Mouse (Mus musculus) limb, embryonic 14.5 days (tissue): ENCODE results near the gene Ndel1. TPM values are rescaled to one million over a fixed set of nuclear protein-coding genes. Genes with fewer than 3 reads are reported as not detected.

Experiments
- ATAC-seq: fragments of 200-750 bp; cut with Nextera tagmentation; 2 replicates; pipeline ENCODE4 v1.8.0; 2017; ENCODE audit warnings: low read depth, moderate number of reproducible peaks, moderate TSS enrichment; ENCODE audit not compliant: low FRiP score
- DNase-seq: peaks from one replicate; pipeline ENCODE4 v3.0.0-alpha.2; 2015; ENCODE audit warnings: low spot score
- H3K27ac ChIP-seq: fragments of 300-500 bp; sonication (generic); replicated peaks from 2 replicates; pipeline ENCODE4 v1.5.1; 2014; ENCODE audit warnings: low read depth, mild to moderate bottlenecking, low read length, moderate library complexity, mixed read lengths
- H3K27me3 ChIP-seq: fragments of 300-500 bp; sonication (generic); 2 replicates; pipeline ENCODE4 v1.6.1; 2014; ENCODE audit warnings: low read length, mixed read lengths; ENCODE audit not compliant: control insufficient read depth, insufficient read depth
- H3K36me3 ChIP-seq: fragments of 300-500 bp; sonication (generic); 2 replicates; pipeline ENCODE4 v1.6.1; 2014; ENCODE audit warnings: mild to moderate bottlenecking, low read length, moderate library complexity, mixed read lengths; ENCODE audit not compliant: control insufficient read depth, insufficient read depth
- H3K4me1 ChIP-seq: fragments of 300-500 bp; sonication (generic); 2 replicates; pipeline ENCODE4 v1.6.1; 2014; ENCODE audit warnings: antibody characterized with exemption, low read length, mixed read lengths; ENCODE audit not compliant: control insufficient read depth, insufficient read depth
- H3K4me2 ChIP-seq: fragments of 300-500 bp; sonication (generic); replicated peaks from 2 replicates; pipeline ENCODE4 v1.6.1; 2014; ENCODE audit warnings: low read depth, mild to moderate bottlenecking, low read length, moderate library complexity; ENCODE audit not compliant: severe bottlenecking
- H3K4me3 ChIP-seq: fragments of 300-500 bp; sonication (generic); replicated peaks from 2 replicates; pipeline ENCODE4 v1.5.1; 2014; ENCODE audit warnings: low read length
- H3K9ac ChIP-seq: fragments of 300-500 bp; sonication (generic); 2 replicates; pipeline ENCODE4 v1.6.1; 2014; ENCODE audit warnings: mild to moderate bottlenecking, low read depth, low read length, moderate library complexity; ENCODE audit not compliant: severe bottlenecking
- H3K9me3 ChIP-seq: fragments of 300-500 bp; sonication (generic); 2 replicates; pipeline ENCODE4 v1.6.1; 2016; ENCODE audit warnings: low read length; ENCODE audit not compliant: control insufficient read depth
- POLR2A ChIP-seq: fragments of 200-500 bp; IDR thresholded peaks from 2 replicates; pipeline ENCODE4 v1.8.0; 2012; ENCODE audit warnings: inconsistent platforms, mild to moderate bottlenecking, moderate library complexity, borderline replicate concordance; ENCODE audit not compliant: insufficient read depth, insufficient read length; ENCODE audit errors: extremely low read depth
- WGBS: fragments of 180-500 bp; shearing (Covaris S2); extraction: QIAGEN DNeasy Blood & Tissue Kit; methylation state at CpG from one replicate; pipeline ENCODE4 v1.1.7; 2014; 5-methylcytosine and 5-hydroxymethylcytosine counted together
- polyA plus RNA-seq, 2 experiments: library from polyadenylated mRNA; depleted of rRNA in 1 of 2; stranded (reverse) in 1 of 2; unstranded in 1 of 2; fragments of >200 nt; fragmentation: Nextera tagmentation in 1 of 2; extraction: Ambion mirVana in 1 of 2; gene quantifications; 2 replicates each; pipeline versions ENCODE4 v1.2.1 to v1.2.3; 2012 to 2014

Gene Ndel1
- polyA plus RNA-seq, 2 experiments: 85.7 to 91.8 TPM

DNA sequence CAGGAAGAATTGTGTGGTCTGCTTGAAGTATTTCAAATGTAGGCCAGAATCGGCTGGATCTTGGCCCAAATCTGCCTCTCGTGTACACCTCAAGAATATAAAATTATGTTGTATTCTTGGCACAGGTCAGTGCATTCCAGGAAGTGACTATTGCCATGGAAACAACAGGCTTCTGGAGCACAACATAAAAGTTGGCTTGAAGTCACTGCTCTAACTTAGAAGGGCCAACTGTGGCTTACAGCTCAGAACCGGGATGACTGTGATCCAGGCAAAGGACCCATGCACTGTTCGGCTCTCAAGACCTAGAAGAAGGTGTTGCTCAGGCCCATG lies 34.8 kb upstream of the Ndel1 start:
- peaks cover 4% of the 10 kb centered on the region; the same call in 1 of the 2 replicates for H3K4me1 ChIP-seq
- H3K9ac ChIP-seq: no peak overlapping the region
- H3K4me2 ChIP-seq: no peak overlapping the region
- TF ChIP-seq POLR2A: no peak
- ATAC-seq (peak; percentile 39), DNase-seq (peak; percentile 90)
- no peaks in the 10 kb centered on the region for H3K9me3 ChIP-seq
- H3K27me3 ChIP-seq: no peaks in the 10 kb centered on the region
- 60% methylated on average over 4 of the region's 4 CpGs for WGBS
- peaks cover 39% of the 10 kb centered on the region for H3K36me3 ChIP-seq
- H3K27ac ChIP-seq: no peak overlapping the region
- H3K4me3 ChIP-seq: no peak overlapping the region

DNA sequence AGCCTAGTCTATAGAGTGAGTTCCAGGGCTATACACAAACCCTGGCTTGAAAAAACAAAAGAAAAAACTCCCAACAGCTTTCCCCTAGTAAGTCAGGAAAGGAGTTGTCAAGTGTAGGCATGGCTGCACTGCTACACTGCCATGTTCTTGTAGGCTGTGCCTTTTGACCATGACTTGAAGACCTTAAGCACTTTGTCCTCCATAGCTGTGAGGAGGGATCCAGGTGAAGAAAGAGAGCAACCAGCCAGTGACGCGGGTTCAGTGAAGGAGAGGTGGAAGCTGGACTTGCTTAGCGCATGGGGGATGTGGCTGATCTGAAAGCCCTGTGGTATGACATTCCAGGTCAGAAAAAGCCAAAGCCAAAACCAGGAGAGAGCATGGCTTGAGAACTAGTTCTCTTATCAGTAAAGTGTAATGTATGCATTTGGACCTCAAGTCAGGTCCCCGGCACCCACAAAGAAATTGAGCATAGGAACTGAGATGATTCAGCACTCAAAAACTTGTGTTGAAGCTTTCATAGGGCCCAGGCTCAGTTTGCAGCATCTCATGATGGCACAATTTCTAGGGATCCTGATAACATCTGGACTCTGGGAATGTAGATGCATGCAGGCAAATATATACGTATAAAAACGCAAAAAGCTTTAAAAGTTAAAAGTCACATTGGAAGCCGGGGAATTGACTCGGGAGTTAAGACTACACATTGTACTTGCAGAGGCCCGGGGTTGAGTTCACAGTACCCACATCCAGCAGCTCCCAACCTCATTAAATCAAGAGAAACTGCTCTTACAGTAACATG lies 34.2 kb upstream of the Ndel1 start:
- no peak for DNase-seq
- no peaks in the 10 kb centered on the region for H3K9me3 ChIP-seq
- peaks cover 39% of the 10 kb centered on the region for H3K36me3 ChIP-seq
- no peak for ATAC-seq
- no peak for TF ChIP-seq POLR2A
- H3K9ac ChIP-seq: no peak overlapping the region
- H3K4me1 ChIP-seq: peaks cover 4% of the 10 kb centered on the region; the same call in 1 of the 2 replicates
- H3K27me3 ChIP-seq: no peaks in the 10 kb centered on the region
- H3K4me3 ChIP-seq: no peak overlapping the region
- 82% methylated on average over 9 of the region's 9 CpGs for WGBS
- 0 out of 2 replicates have a peak overlapping the region, but pooled peaks have one; percentile 33 for H3K27ac ChIP-seq
- no peak overlapping the region for H3K4me2 ChIP-seq

DNA sequence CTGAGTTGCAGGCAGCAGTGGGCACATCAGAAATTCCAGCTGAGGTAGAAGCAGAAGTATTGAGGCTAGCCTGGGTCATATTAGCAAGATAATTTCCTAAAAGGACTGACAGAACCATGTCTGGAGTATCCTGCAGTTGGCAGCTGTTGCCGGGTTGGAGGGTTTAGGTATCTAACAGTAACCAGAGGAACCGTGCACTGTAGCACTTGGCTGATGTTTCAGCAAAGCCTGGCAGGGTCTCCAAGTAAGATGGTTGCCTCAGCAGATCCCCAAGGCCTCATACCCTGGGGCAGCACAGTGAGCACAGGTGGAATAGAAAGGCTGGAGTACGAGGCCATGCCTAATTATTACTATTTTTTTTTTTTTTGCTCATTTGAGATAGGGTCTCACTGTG lies 33.5 kb upstream of the Ndel1 start:
- WGBS: 85% methylated on average over 3 of the region's 3 CpGs
- Histone ChIP-seq H3K27me3 (no peaks in the 10 kb centered on the region), H3K9ac (no peak overlapping the region), H3K9me3 (no peaks in the 10 kb centered on the region), H3K27ac (0 out of 2 replicates have a peak overlapping the region, but pooled peaks have one; percentile 33), H3K4me2 (no peak overlapping the region), H3K4me3 (no peak overlapping the region), H3K36me3 (peaks cover 39% of the 10 kb centered on the region), H3K4me1 (peaks cover 4% of the 10 kb centered on the region; the same call in 1 of the 2 replicates)
- no peak for TF ChIP-seq POLR2A
- ATAC-seq (no peak), DNase-seq (no peak)

DNA sequence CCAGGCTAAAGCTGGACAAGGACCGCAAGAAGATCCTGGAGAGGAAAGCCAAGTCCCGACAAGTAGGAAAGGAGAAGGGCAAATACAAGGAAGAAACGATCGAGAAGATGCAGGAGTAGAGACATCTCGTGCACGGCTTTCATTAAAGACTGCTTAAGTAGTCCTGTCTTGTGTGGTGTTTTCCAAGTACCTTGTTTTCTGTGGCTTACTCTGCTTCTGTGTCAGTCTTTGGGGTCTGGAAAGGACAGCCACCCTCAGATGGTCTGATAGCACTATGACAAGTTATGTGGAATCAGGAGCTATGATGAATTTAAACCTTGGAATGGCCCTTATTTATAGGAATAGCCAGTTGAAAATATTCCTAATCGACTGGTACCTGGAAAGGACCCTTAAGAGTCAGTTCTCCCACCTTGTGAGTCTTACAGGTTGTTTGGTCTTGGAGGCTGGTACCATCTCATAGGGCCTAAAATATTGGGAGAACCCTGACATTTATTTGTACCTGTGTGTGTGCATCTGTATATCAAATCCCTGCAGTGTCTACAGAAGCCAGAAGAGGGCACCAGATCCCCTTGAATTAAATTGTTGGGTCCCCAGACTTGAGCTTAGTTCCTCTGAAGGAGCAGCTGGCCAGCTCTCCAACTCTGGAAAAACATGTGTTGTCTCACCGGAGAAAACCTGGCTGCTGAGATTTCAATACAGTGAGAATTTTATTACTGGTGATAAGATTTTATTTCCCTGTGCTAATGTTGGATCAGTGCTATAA lies 32.9 kb upstream of the Ndel1 start:
- WGBS: 80% methylated on average over 8 of the region's 8 CpGs
- 0 out of 2 replicates have a peak overlapping the region, but pooled peaks have one; percentile 33 for H3K27ac ChIP-seq
- no peaks in the 10 kb centered on the region for H3K27me3 ChIP-seq
- no peak overlapping the region for H3K9ac ChIP-seq
- peak; percentile 21; the same call in 1 of the 2 replicates for ATAC-seq
- H3K36me3 ChIP-seq: peaks cover 39% of the 10 kb centered on the region
- H3K4me1 ChIP-seq: peaks cover 4% of the 10 kb centered on the region; the same call in 1 of the 2 replicates
- no peak overlapping the region for H3K4me3 ChIP-seq
- H3K4me2 ChIP-seq: no peak overlapping the region
- no peaks in the 10 kb centered on the region for H3K9me3 ChIP-seq
- peak; percentile 88 for DNase-seq
- TF ChIP-seq POLR2A: no peak

DNA sequence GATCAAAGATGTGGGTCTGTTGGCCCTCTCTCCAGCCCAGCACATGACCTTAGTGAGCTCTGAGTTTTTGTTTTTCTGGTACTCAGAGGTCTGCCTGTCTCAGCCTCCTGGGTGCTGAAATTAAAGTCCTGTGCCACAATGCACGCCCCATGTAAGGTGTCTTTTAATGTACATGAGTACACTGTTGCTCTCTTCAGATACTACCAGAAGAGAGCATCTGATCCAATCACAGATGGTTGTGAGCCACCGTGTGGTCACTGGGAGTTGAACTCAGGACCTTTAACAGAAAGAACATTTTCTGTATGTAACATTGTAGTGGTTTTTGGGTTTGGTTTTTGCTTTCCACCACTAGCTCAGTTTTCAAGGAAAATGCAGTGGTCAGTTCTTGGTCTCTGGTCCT lies 32.1 kb upstream of the Ndel1 start:
- no peak overlapping the region for H3K9ac ChIP-seq
- TF ChIP-seq POLR2A: no peak
- H3K4me3 ChIP-seq: no peak overlapping the region
- no peak overlapping the region for H3K27ac ChIP-seq
- ATAC-seq (no peak), DNase-seq (no peak)
- no peak overlapping the region for H3K4me2 ChIP-seq
- H3K9me3 ChIP-seq: no peaks in the 10 kb centered on the region
- peaks cover 4% of the 10 kb centered on the region; the same call in 1 of the 2 replicates for H3K4me1 ChIP-seq
- 97% methylated on average over 2 of the region's 2 CpGs for WGBS
- H3K27me3 ChIP-seq: no peaks in the 10 kb centered on the region
- H3K36me3 ChIP-seq: peaks cover 39% of the 10 kb centered on the region
